In genomic region chr9:123840243-123840642, GRCm38 (mm10) we compare ENCODE assay signal across 35 mouse cellular contexts. TPM values are rescaled to one million over a fixed set of nuclear protein-coding genes. Genes with fewer than 3 reads are reported as not detected.
DNase-seq lines count a peak whose midpoint lies in the region; ATAC-seq and TF ChIP-seq lines count a peak whose summit lies in the region.
"Had no signal": no experiment of that assay in that cellular context is flagged by ENCODE, and none has a peak within 500 bp of the region (broad histone marks: within the 10 kb centered on the region; RNA-seq: fewer than 3 reads in every experiment).

No protein-coding gene starts in this region.

- no peaks in the 10 kb centered on the region for H3K27me3 ChIP-seq in MEL (ENCODE audit: control insufficient read depth in 1 of 2, insufficient read depth in 2 of 2, low read length in 2 of 2)
- H3K27me3 ChIP-seq: forebrain, embryonic 13.5 days; heart, embryonic 12.5 days; limb, embryonic 13.5 days; midbrain, embryonic 13.5 days; neural tube, embryonic 13.5 days; stomach, embryonic 15.5 days had no signal

- H3K4me3 ChIP-seq in MEL (ENCODE audit: control insufficient read depth in 1 of 2, insufficient read depth in 1 of 2, low read depth in 2 of 2, low read length in 2 of 2): no peak overlapping the region
- H3K4me3 ChIP-seq: forebrain, embryonic 13.5 days; gastrocnemius, adult 2 months; heart, embryonic 12.5 days; hindbrain, embryonic 10.5 days; limb, embryonic 13.5 days; midbrain, embryonic 13.5 days; myocyte; neural tube, embryonic 13.5 days; stomach, embryonic 15.5 days had no signal

- no peaks in the 10 kb centered on the region for H3K79me2 ChIP-seq in MEL (ENCODE audit: control insufficient read depth, insufficient read depth, low read length, poor library complexity)

- TF ChIP-seq CTCF in MEL (IDR thresholded peaks at IDR 0.05 in 2 of 3, conservative IDR thresholded peaks at IDR 0.05 in 1 of 3; ENCODE audit: control insufficient read depth in 1 of 3, insufficient read depth in 1 of 3, low read depth in 2 of 3, low read length in 3 of 3, poor library complexity in 1 of 3, severe bottlenecking in 1 of 3): no peak

- no peak for TF ChIP-seq RAD21 in MEL (IDR thresholded peaks at IDR 0.05; ENCODE audit: low read depth, low read length)

- peaks cover 0 to 3% of the 10 kb centered on the region in 2 experiments; a peak in 2 of 4 replicates for H3K4me1 ChIP-seq in MEL (ENCODE audit: control insufficient read depth in 1 of 2, insufficient read depth in 2 of 2, low read length in 2 of 2)
- H3K4me1 ChIP-seq: forebrain, embryonic 13.5 days; hindbrain, embryonic 10.5 days; limb, embryonic 13.5 days; midbrain, embryonic 13.5 days; neural tube, embryonic 13.5 days; stomach, embryonic 15.5 days had no signal

- H3K36me3 ChIP-seq in MEL (ENCODE audit: control insufficient read depth in 1 of 2, insufficient read depth in 2 of 2, low read length in 2 of 2): peaks cover 2 to 7% of the 10 kb centered on the region in 2 experiments; a peak in 3 of 4 replicates

- no peak for TF ChIP-seq POLR2A in MEL (IDR thresholded peaks at IDR 0.05; ENCODE audit: control insufficient read depth in 1 of 2, insufficient read depth in 1 of 2, low read depth in 1 of 2, low read length in 2 of 2, poor library complexity in 1 of 2)

- H3K9me3 ChIP-seq in MEL (replicated peaks; ENCODE audit: insufficient read depth, low read length): no peaks in the 10 kb centered on the region
- H3K9me3 ChIP-seq: forebrain, embryonic 13.5 days; heart, embryonic 12.5 days; hindbrain, embryonic 10.5 days; limb, embryonic 13.5 days; midbrain, embryonic 13.5 days; neural tube, embryonic 13.5 days; stomach, embryonic 15.5 days had no signal

- H3K9ac ChIP-seq in MEL (ENCODE audit: control insufficient read depth, low read depth, low read length, poor library complexity, severe bottlenecking): no peak overlapping the region
- H3K9ac ChIP-seq: forebrain, embryonic 13.5 days; heart, embryonic 12.5 days; limb, embryonic 13.5 days; liver, embryonic 14.5 days; midbrain, embryonic 13.5 days; neural tube, embryonic 13.5 days; stomach, embryonic 15.5 days had no signal

- H3K27ac ChIP-seq in MEL (ENCODE audit: control insufficient read depth, low read depth, low read length): no peak overlapping the region
- H3K27ac ChIP-seq: forebrain, embryonic 13.5 days; gastrocnemius, adult 2 months; hindbrain, embryonic 10.5 days; limb, embryonic 13.5 days; liver, embryonic 14.5 days; midbrain, embryonic 13.5 days; neural tube, embryonic 13.5 days; stomach, embryonic 15.5 days had no signal

- ATAC-seq in granulocyte monocyte progenitor cell, adult 5-6 weeks (replicated peaks; ENCODE audit: poor library complexity, severe bottlenecking): peak; percentile 89
- ATAC-seq: forebrain, embryonic 13.5 days; hindbrain, embryonic 16.5 days; intestine, postnatal 0 days; midbrain, embryonic 13.5 days had no signal

- no peak for TF ChIP-seq EP300 in MEL (IDR thresholded peaks at IDR 0.05; ENCODE audit: low read depth in 1 of 2, low read length in 2 of 2)

- peak; percentile 39 to 46 for DNase-seq in lung, adult 18-20 months
- no peak for DNase-seq in lung, postnatal 14 days
- DNase-seq in MEL (ENCODE audit: low read depth, low spot score): peak; percentile 42
- peak; percentile 62 to 80 for DNase-seq in monocyte, adult 2 months (ENCODE audit: low read depth in 1 of 2, low spot score in 2 of 2)
- no peak for DNase-seq in kidney, postnatal 4 days
- no peak for DNase-seq in retina, embryonic 14.5 days (ENCODE audit: low spot score)
- no peak for DNase-seq in thymus, postnatal 14 days
- DNase-seq: adrenal gland, adult 8-10 months; B cell, adult 2 months; cerebellum, adult 11-12 months; cerebellum, postnatal 14 days; gastrocnemius, adult 2 months; heart, postnatal 10 days; kidney, postnatal 25 days; layer of hippocampus, postnatal 36 days; right cerebral cortex, adult 18-20 months; right cerebral cortex, postnatal 4 days; thymus, postnatal 36 days had no signal

TF ChIP-seq in MEL, 35 proteins besides CTCF, POLR2A, EP300 and RAD21:
- TF ChIP-seq BHLHE40 (IDR thresholded peaks at IDR 0.05; ENCODE audit: borderline replicate concordance, low read depth, low read length): no peak
- no peak for TF ChIP-seq E2F4 (IDR thresholded peaks at IDR 0.05; ENCODE audit: borderline replicate concordance, low read depth, low read length)
- no peak for TF ChIP-seq MAZ (IDR thresholded peaks at IDR 0.05; ENCODE audit: low read depth, low read length)
- no peak for TF ChIP-seq RCOR1 (IDR thresholded peaks at IDR 0.05; ENCODE audit: low read depth, low read length)
- no peak for TF ChIP-seq MEF2A (IDR thresholded peaks at IDR 0.05; ENCODE audit: extremely low read depth, insufficient replicate concordance, low read depth, low read length, poor library complexity, severe bottlenecking)
- no peak for TF ChIP-seq NELFE (IDR thresholded peaks at IDR 0.05; ENCODE audit: low read depth, low read length)
TF ChIP-seq in MEL: peak in this region for 0.

RNA-seq across cellular contexts. Expression of gene Fyco1, which starts 11.5 kb away (rescaled TPM):
- total RNA-seq in MEL (2012; rRNA removed): 1.2 and 1.6 TPM in 2 replicates
- 1 to 10 TPM in 1 of 2 experiments, not detected in 1; 2.7 TPM for polyA plus RNA-seq in MEL (2012; ENCODE audit: insufficient read depth in 1 of 2, insufficient read length in 2 of 2, low read depth in 1 of 2, low replicate concordance in 2 of 2, missing spikeins in 1 of 2)
- 19.1 and 28.6 TPM in 2 replicates for total RNA-seq in granulocyte monocyte progenitor cell, adult 5-6 weeks (2014; fragmentation: Nextera tagmentation)
- total RNA-seq in granulocyte monocyte progenitor cell, adult 5-6 weeks (2017): 10.7 and 15.1 TPM in 2 replicates

RNA-seq across cellular contexts. Expression of gene Xcr1, which starts 21.6 kb away (rescaled TPM):
- not detected in 2 replicates for total RNA-seq in MEL (2012; rRNA removed)
- under 1 TPM in 1 of 2 experiments, not detected in 1; 0.01 TPM for polyA plus RNA-seq in MEL (2012; ENCODE audit: insufficient read depth in 1 of 2, insufficient read length in 2 of 2, low read depth in 1 of 2, low replicate concordance in 2 of 2, missing spikeins in 1 of 2)
- not detected in 2 replicates for total RNA-seq in granulocyte monocyte progenitor cell, adult 5-6 weeks (2014; fragmentation: Nextera tagmentation)
- total RNA-seq in granulocyte monocyte progenitor cell, adult 5-6 weeks (2017): 0.13 TPM in 1 of 2 replicates, not detected in the other
- total RNA-seq: gastrocnemius, adult 2 months; heart, postnatal 10 days; layer of hippocampus, adult 8-10 months; layer of hippocampus, postnatal 36 days; left cerebral cortex, postnatal 10 days had no signal
- polyA plus RNA-seq: embryonic facial prominence, embryonic 11.5 days; frontal cortex, adult 2 months; heart, embryonic 12.5 days; kidney, embryonic 14.5 days; limb, embryonic 13.5 days; stomach, embryonic 15.5 days had no signal

RNA-seq across cellular contexts. Expression of gene Cxcr6, which starts 34.0 kb away (rescaled TPM):
- total RNA-seq in MEL (2012; rRNA removed): not detected in 2 replicates
- polyA plus RNA-seq in MEL (2012; ENCODE audit: insufficient read depth in 1 of 2, insufficient read length in 2 of 2, low read depth in 1 of 2, low replicate concordance in 2 of 2, missing spikeins in 1 of 2): under 1 TPM in 1 of 2 experiments, not detected in 1; 0.04 TPM
- not detected in 2 replicates for total RNA-seq in granulocyte monocyte progenitor cell, adult 5-6 weeks (2014; fragmentation: Nextera tagmentation)
- not detected in 2 replicates for total RNA-seq in granulocyte monocyte progenitor cell, adult 5-6 weeks (2017)
- total RNA-seq: heart, postnatal 10 days; layer of hippocampus, adult 8-10 months; layer of hippocampus, postnatal 36 days; left cerebral cortex, postnatal 10 days had no signal
- polyA plus RNA-seq: embryonic facial prominence, embryonic 11.5 days; hindbrain, embryonic 10.5 days had no signal

Comparison
In these comparisons a context has a peak if more than half of its experiments do, and no peak if none do; other contexts are left out.
1. DNase-seq: peak in lung, adult 18-20 months (2 of 2), MEL (single experiment) and monocyte, adult 2 months (2 of 2); none in lung, postnatal 14 days (single experiment), kidney, postnatal 4 days (0 of 2), retina, embryonic 14.5 days (single experiment) and thymus, postnatal 14 days (single experiment).